Mouse (Mus musculus): ENCODE results near the gene Lcorl. TPM values are rescaled to one million over a fixed set of nuclear protein-coding genes. Genes with fewer than 3 reads are reported as not detected.

Gene Lcorl
- polyA plus RNA-seq, 1 experiment = 1.1 TPM

GRCm38 (mm10) chr5:45709653-45710052 is 147.8 kb downstream of the Lcorl start:
- no peak overlapping the region for H3K4me3 ChIP-seq (ENCODE audit: insufficient read depth, low read depth, low read length)
- 95% methylated on average over 2 of the region's 2 CpGs for WGBS
- no peak for DNase-seq
- H3K27ac ChIP-seq (ENCODE audit: insufficient read depth, low read depth, low read length) = no peak overlapping the region
- no peaks in the 10 kb centered on the region for H3K27me3 ChIP-seq (replicated peaks; ENCODE audit: control insufficient read depth, insufficient read depth, low read length)
- no peaks in the 10 kb centered on the region for H3K36me3 ChIP-seq (ENCODE audit: control insufficient read depth, insufficient read depth, low read length)
- TF ChIP-seq POLR2A (IDR thresholded peaks at IDR 0.05; ENCODE audit: low read depth, low read length) (no peak), CTCF (conservative IDR thresholded peaks at IDR 0.05; ENCODE audit: insufficient read depth, insufficient read length, low read depth, low read length) (no peak)
- H3K4me1 ChIP-seq (ENCODE audit: control insufficient read depth, insufficient read depth, low read length) = no peaks in the 10 kb centered on the region

DNA sequence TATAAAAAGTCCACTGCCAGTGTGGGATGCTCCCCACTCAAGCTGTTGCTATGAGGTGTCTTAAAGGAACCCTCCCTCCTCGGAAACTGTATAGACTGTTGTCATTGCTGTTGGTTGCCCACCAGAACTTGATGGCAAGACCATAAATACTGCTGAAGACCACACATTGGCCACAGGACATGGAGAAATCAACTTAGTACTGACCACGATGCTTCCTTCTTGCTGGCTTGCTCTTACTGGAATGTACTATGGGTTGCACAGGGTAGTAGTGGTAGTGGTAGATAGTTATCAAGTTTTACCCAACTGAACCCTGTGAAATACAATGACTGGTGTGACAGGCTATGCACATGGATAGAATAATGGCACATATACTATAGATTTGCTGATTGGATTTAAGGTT is 150.6 kb downstream of the Lcorl start:
- Histone ChIP-seq H3K4me3 (ENCODE audit: insufficient read depth, low read depth, low read length) (no peak overlapping the region), H3K36me3 (ENCODE audit: control insufficient read depth, insufficient read depth, low read length) (no peaks in the 10 kb centered on the region), H3K27ac (ENCODE audit: insufficient read depth, low read depth, low read length) (no peak overlapping the region), H3K27me3 (replicated peaks; ENCODE audit: control insufficient read depth, insufficient read depth, low read length) (no peaks in the 10 kb centered on the region), H3K4me1 (ENCODE audit: control insufficient read depth, insufficient read depth, low read length) (no peaks in the 10 kb centered on the region)
- no peak for DNase-seq
- WGBS = 98% methylated on average over 2 of the region's 2 CpGs
- TF ChIP-seq POLR2A (IDR thresholded peaks at IDR 0.05; ENCODE audit: low read depth, low read length) = no peak
- TF ChIP-seq CTCF (conservative IDR thresholded peaks at IDR 0.05; ENCODE audit: insufficient read depth, insufficient read length, low read depth, low read length) = no peak

DNA sequence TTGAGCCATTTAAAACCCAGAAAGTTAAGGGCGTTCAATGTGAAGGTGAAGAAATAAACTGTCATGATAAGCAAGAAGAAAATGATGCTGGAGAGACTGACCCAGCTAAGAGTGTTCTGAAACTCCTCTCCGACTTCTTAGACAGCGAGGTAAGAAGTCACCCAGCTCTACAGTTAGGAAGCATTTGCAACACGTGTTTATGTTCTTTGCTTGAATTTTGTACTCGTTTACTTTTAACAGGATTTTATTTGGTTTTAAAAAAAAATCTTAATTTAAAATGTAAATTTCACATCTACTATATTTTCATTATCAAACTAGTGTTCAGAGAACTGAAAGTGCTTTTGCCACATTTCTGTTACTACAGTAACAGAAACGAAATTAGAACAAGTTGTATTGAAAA is 165.7 kb downstream of the Lcorl start:
- whole genome bisulfite sequencing = 89% methylated on average over 6 of the region's 6 CpGs
- no peaks in the 10 kb centered on the region for H3K27me3 ChIP-seq (replicated peaks; ENCODE audit: control insufficient read depth, insufficient read depth, low read length)
- no peak overlapping the region for H3K4me3 ChIP-seq (ENCODE audit: insufficient read depth, low read depth, low read length)
- TF ChIP-seq CTCF (conservative IDR thresholded peaks at IDR 0.05; ENCODE audit: insufficient read depth, insufficient read length, low read depth, low read length) (no peak), POLR2A (IDR thresholded peaks at IDR 0.05; ENCODE audit: low read depth, low read length) (no peak)
- no peaks in the 10 kb centered on the region for H3K4me1 ChIP-seq (ENCODE audit: control insufficient read depth, insufficient read depth, low read length)
- no peak overlapping the region for H3K27ac ChIP-seq (ENCODE audit: insufficient read depth, low read depth, low read length)
- no peaks in the 10 kb centered on the region for H3K36me3 ChIP-seq (ENCODE audit: control insufficient read depth, insufficient read depth, low read length)
- no peak for DNase-seq

GRCm38 (mm10) chr5:45690802-45691201 is 166.6 kb downstream of the Lcorl start:
- no peak for DNase-seq
- 80% methylated on average over 2 of the region's 2 CpGs for WGBS
- no peaks in the 10 kb centered on the region for H3K27me3 ChIP-seq (replicated peaks; ENCODE audit: control insufficient read depth, insufficient read depth, low read length)
- H3K4me3 ChIP-seq (ENCODE audit: insufficient read depth, low read depth, low read length) = no peak overlapping the region
- H3K4me1 ChIP-seq (ENCODE audit: control insufficient read depth, insufficient read depth, low read length) = no peaks in the 10 kb centered on the region
- no peak overlapping the region for H3K27ac ChIP-seq (ENCODE audit: insufficient read depth, low read depth, low read length)
- H3K36me3 ChIP-seq (ENCODE audit: control insufficient read depth, insufficient read depth, low read length) = no peaks in the 10 kb centered on the region
- TF ChIP-seq POLR2A (IDR thresholded peaks at IDR 0.05; ENCODE audit: low read depth, low read length) = no peak
- no peak for TF ChIP-seq CTCF (conservative IDR thresholded peaks at IDR 0.05; ENCODE audit: insufficient read depth, insufficient read length, low read depth, low read length)

GRCm38 (mm10) chr5:45689152-45689551 is 168.3 kb downstream of the Lcorl start:
- Histone ChIP-seq H3K27me3 (replicated peaks; ENCODE audit: control insufficient read depth, insufficient read depth, low read length) (no peaks in the 10 kb centered on the region), H3K27ac (ENCODE audit: insufficient read depth, low read depth, low read length) (no peak overlapping the region), H3K4me1 (ENCODE audit: control insufficient read depth, insufficient read depth, low read length) (no peaks in the 10 kb centered on the region), H3K4me3 (ENCODE audit: insufficient read depth, low read depth, low read length) (no peak overlapping the region), H3K36me3 (ENCODE audit: control insufficient read depth, insufficient read depth, low read length) (no peaks in the 10 kb centered on the region)
- TF ChIP-seq CTCF (conservative IDR thresholded peaks at IDR 0.05; ENCODE audit: insufficient read depth, insufficient read length, low read depth, low read length) (no peak), POLR2A (IDR thresholded peaks at IDR 0.05; ENCODE audit: low read depth, low read length) (no peak)
- 82% methylated on average over 4 of the region's 4 CpGs for WGBS
- no peak for DNase-seq

DNA sequence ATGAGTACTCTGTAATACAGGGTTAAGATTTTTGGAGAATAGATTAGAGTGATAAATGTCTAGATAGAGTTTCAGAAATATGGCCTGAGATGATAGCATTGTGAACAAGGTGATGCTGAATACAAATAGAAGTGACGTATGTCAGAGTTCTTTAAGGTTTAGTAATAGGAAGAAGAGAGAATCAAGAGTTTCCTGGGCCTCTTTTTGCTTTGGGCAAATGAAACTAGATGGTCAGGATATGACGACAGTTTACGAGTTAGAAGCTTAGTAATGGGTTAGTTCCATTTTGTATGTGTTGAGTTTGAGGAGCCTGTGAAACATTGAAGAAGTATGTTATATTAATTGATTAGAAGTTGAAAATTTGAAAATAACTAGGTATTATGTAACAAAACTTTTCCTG is 171.2 kb downstream of the Lcorl start:
- no peaks in the 10 kb centered on the region for H3K36me3 ChIP-seq (ENCODE audit: control insufficient read depth, insufficient read depth, low read length)
- no peak for TF ChIP-seq POLR2A (IDR thresholded peaks at IDR 0.05; ENCODE audit: low read depth, low read length)
- TF ChIP-seq CTCF (conservative IDR thresholded peaks at IDR 0.05; ENCODE audit: insufficient read depth, insufficient read length, low read depth, low read length) = no peak
- 95% methylated on average over 3 of the region's 3 CpGs for WGBS
- no peak for DNase-seq
- H3K27me3 ChIP-seq (replicated peaks; ENCODE audit: control insufficient read depth, insufficient read depth, low read length) = no peaks in the 10 kb centered on the region
- H3K4me3 ChIP-seq (ENCODE audit: insufficient read depth, low read depth, low read length) = no peak overlapping the region
- no peak overlapping the region for H3K27ac ChIP-seq (ENCODE audit: insufficient read depth, low read depth, low read length)
- H3K4me1 ChIP-seq (ENCODE audit: control insufficient read depth, insufficient read depth, low read length) = no peaks in the 10 kb centered on the region

DNA sequence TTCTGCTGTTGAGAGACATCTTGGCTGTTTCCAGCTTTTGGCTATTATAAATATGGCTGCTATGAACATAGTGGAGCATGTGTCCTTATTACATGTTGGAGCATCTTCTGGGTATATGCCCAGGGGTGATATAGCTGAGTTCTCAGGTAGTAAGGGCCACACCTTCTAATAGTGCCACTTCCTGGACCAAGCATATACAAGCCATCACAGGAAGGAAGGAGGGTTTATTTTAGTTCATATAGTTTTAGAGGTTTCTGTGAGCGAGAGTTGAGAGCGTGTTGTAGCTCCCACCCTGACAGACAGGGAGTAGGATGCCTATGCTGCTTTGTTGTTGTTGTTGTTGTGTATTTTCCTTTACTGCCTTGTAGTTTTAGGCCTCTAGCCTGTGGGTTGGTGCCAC is 172.2 kb downstream of the Lcorl start:
- no peak for DNase-seq
- no peak overlapping the region for H3K4me3 ChIP-seq (ENCODE audit: insufficient read depth, low read depth, low read length)
- H3K4me1 ChIP-seq (ENCODE audit: control insufficient read depth, insufficient read depth, low read length) = no peaks in the 10 kb centered on the region

DNA sequence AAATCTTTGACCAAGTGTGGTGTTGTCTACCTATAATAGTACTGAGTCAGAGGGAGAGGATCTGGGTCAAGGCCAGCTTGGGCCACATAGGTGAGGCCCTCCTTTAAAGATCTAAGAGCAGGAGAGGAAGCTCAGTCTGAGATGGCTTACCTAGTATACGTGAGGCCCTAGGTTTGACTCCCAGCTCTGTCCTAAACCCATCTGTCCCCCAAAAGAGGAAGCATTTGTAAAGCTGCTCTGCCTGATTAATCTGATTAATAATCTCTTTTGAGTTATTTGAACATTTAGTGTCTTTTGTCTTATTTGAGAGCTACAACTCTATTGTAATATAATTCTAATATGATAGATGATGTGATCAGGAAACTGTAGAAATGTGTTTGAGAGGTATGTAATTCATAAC is 174.0 kb downstream of the Lcorl start:
- Histone ChIP-seq H3K4me1 (ENCODE audit: control insufficient read depth, insufficient read depth, low read length) (no peaks in the 10 kb centered on the region), H3K36me3 (ENCODE audit: control insufficient read depth, insufficient read depth, low read length) (no peaks in the 10 kb centered on the region), H3K27me3 (replicated peaks; ENCODE audit: control insufficient read depth, insufficient read depth, low read length) (no peaks in the 10 kb centered on the region), H3K4me3 (ENCODE audit: insufficient read depth, low read depth, low read length) (no peak overlapping the region), H3K27ac (ENCODE audit: insufficient read depth, low read depth, low read length) (no peak overlapping the region)
- no peak for DNase-seq
- TF ChIP-seq CTCF (conservative IDR thresholded peaks at IDR 0.05; ENCODE audit: insufficient read depth, insufficient read length, low read depth, low read length) (no peak), POLR2A (IDR thresholded peaks at IDR 0.05; ENCODE audit: low read depth, low read length) (no peak)
- WGBS = 92% methylated on average over 1 of the region's 1 CpGs

More for the DNA sequence above, 172.2 kb downstream of the Lcorl start:
- Histone ChIP-seq H3K27me3 (replicated peaks; ENCODE audit: control insufficient read depth, insufficient read depth, low read length) (no peaks in the 10 kb centered on the region), H3K36me3 (ENCODE audit: control insufficient read depth, insufficient read depth, low read length) (no peaks in the 10 kb centered on the region), H3K27ac (ENCODE audit: insufficient read depth, low read depth, low read length) (no peak overlapping the region)
- WGBS = 94% methylated on average over 2 of the region's 2 CpGs
- TF ChIP-seq CTCF (conservative IDR thresholded peaks at IDR 0.05; ENCODE audit: insufficient read depth, insufficient read length, low read depth, low read length) (no peak), POLR2A (IDR thresholded peaks at IDR 0.05; ENCODE audit: low read depth, low read length) (no peak)

Data from kidney, adult 2 months (tissue).